In genomic region chr12:101904906-101905305, GRCm38 (mm10) we compare ENCODE assay signal across 22 mouse cellular contexts. TPM values are rescaled to one million over a fixed set of nuclear protein-coding genes. Genes with fewer than 3 reads are reported as not detected.
DNase-seq lines count a peak whose midpoint lies in the region; ATAC-seq and TF ChIP-seq lines count a peak whose summit lies in the region.
"Had no signal": no experiment of that assay in that cellular context is flagged by ENCODE, and none has a peak within 500 bp of the region (broad histone marks: within the 10 kb centered on the region; RNA-seq: fewer than 3 reads in every experiment).

No protein-coding gene starts in this region.

- DNase-seq in CH12.LX (ENCODE audit: extremely low read depth): no peak
- no peak for DNase-seq in hindbrain, postnatal 0 days (ENCODE audit: low spot score)
- no peak for DNase-seq in thymus, adult 18-20 months
- no peak for DNase-seq in left cerebral cortex, adult 18-20 months (ENCODE audit: low spot score in 2 of 2)
- DNase-seq: adrenal gland, postnatal 10 days; cerebellum, adult 11 months; cerebellum, adult 2 months; cerebellum, adult 9-11 months; cerebellum, postnatal 25 days; gastrocnemius, postnatal 14 days; heart, adult 18-20 months; heart, postnatal 10 days; heart, postnatal 36 days had no signal

- ATAC-seq in granulocyte monocyte progenitor cell, adult 5-6 weeks (replicated peaks; ENCODE audit: poor library complexity, severe bottlenecking): peak; percentile 55
- peak; percentile 37 for ATAC-seq in megakaryocyte, adult 5-6 weeks (ENCODE audit: poor library complexity, severe bottlenecking)
- no peak for ATAC-seq in hindbrain, postnatal 0 days
- ATAC-seq: forebrain, embryonic 13.5 days; forebrain, embryonic 16.5 days; Patski had no signal

- TF ChIP-seq RAD21 in CH12.LX (IDR thresholded peaks at IDR 0.05; ENCODE audit: low read depth, low read length): no peak

- TF ChIP-seq CTCF in CH12.LX (conservative IDR thresholded peaks at IDR 0.05 in 1 of 2, IDR thresholded peaks at IDR 0.05 in 1 of 2; ENCODE audit: low read depth in 2 of 2, low read length in 2 of 2): no peak
- no peak for TF ChIP-seq CTCF in hindbrain, postnatal 0 days (IDR thresholded peaks at IDR 0.05; ENCODE audit: low read depth)

- in situ Hi-C loops in CH12.LX (cut with MboI; ENCODE audit: low pct_ligation_motif_present, low pct_unique_long_range_greater_than_20kb, low sequenced_read_pairs): no loop called here

- no peak for TF ChIP-seq POLR2A in CH12.LX (IDR thresholded peaks at IDR 0.05; ENCODE audit: low read depth, low read length)

- H3K36me3 ChIP-seq in CH12.LX (replicated peaks in 1 of 2; ENCODE audit: control insufficient read depth in 1 of 2, insufficient read depth in 1 of 2, low read length in 1 of 2): peaks cover 15 to 47% of the 10 kb centered on the region in 2 experiments
- H3K36me3 ChIP-seq in hindbrain, postnatal 0 days (ENCODE audit: insufficient read depth, low read length): peaks cover 9% of the 10 kb centered on the region

- no peak overlapping the region for H3K4me3 ChIP-seq in CH12.LX (replicated peaks in 1 of 3; ENCODE audit: low read depth in 2 of 3, low read length in 2 of 3, poor library complexity in 1 of 3)
- H3K4me3 ChIP-seq in hindbrain, postnatal 0 days (ENCODE audit: low read length): no peak overlapping the region
- H3K4me3 ChIP-seq: forebrain, embryonic 10.5 days; forebrain, embryonic 13.5 days; heart, embryonic 12.5 days; heart, embryonic 15.5 days had no signal

- no peaks in the 10 kb centered on the region for H3K27me3 ChIP-seq in CH12.LX (replicated peaks)
- H3K27me3 ChIP-seq in hindbrain, postnatal 0 days (ENCODE audit: insufficient read depth, low read length): no peaks in the 10 kb centered on the region
- H3K27me3 ChIP-seq: forebrain, embryonic 13.5 days; heart, embryonic 12.5 days; heart, embryonic 15.5 days; Patski had no signal

- H3K9me3 ChIP-seq in CH12.LX (replicated peaks; ENCODE audit: low read length): peaks cover 6% of the 10 kb centered on the region
- no peaks in the 10 kb centered on the region for H3K9me3 ChIP-seq in hindbrain, postnatal 0 days (ENCODE audit: low read length)
- H3K9me3 ChIP-seq: forebrain, embryonic 10.5 days; forebrain, embryonic 13.5 days; heart, embryonic 12.5 days; heart, embryonic 15.5 days had no signal

- H3K9ac ChIP-seq in CH12.LX (ENCODE audit: insufficient read depth, low read depth): peak overlapping the region; percentile 10
- no peak overlapping the region for H3K9ac ChIP-seq in hindbrain, postnatal 0 days (replicated peaks; ENCODE audit: low read length)
- H3K9ac ChIP-seq: forebrain, embryonic 13.5 days; heart, embryonic 12.5 days; heart, embryonic 15.5 days; hindbrain, embryonic 14.5 days had no signal

- H3K4me1 ChIP-seq in CH12.LX (ENCODE audit: control insufficient read depth in 1 of 2, insufficient read depth in 2 of 2): peaks cover 0 to 15% of the 10 kb centered on the region in 2 experiments; a peak in 1 of 4 replicates
- no peaks in the 10 kb centered on the region for H3K4me1 ChIP-seq in hindbrain, postnatal 0 days (ENCODE audit: insufficient read depth, low read length)
- H3K4me1 ChIP-seq: forebrain, embryonic 10.5 days; forebrain, embryonic 13.5 days; heart, embryonic 12.5 days; heart, embryonic 15.5 days had no signal

- WGBS in hindbrain, postnatal 0 days: 92% methylated on average over 4 of the region's 4 CpGs

- H3K27ac ChIP-seq in CH12.LX (ENCODE audit: insufficient read depth, low read depth): no peak overlapping the region
- H3K27ac ChIP-seq in hindbrain, postnatal 0 days: no peak overlapping the region
- H3K27ac ChIP-seq: forebrain, embryonic 10.5 days; forebrain, embryonic 13.5 days; heart, embryonic 15.5 days; hindbrain, embryonic 14.5 days had no signal

- TF ChIP-seq EP300 in CH12.LX (IDR thresholded peaks at IDR 0.05; ENCODE audit: low read length): no peak

- H3K79me2 ChIP-seq in CH12.LX (replicated peaks; ENCODE audit: control insufficient read depth, extremely low read depth, insufficient read depth, poor library complexity, severe bottlenecking): peaks cover 17% of the 10 kb centered on the region

- dilution Hi-C loops in CH12.LX (cut with MboI; ENCODE audit: extremely low pct_ligation_motif_present, extremely low pct_unique_long_range_greater_than_20kb, low sequenced_read_pairs): no loop called here

- peak overlapping the region; percentile 78; the same call in 1 of the 2 replicates for H3K4me2 ChIP-seq in CH12.LX (ENCODE audit: insufficient read depth, low read depth, poor library complexity, severe bottlenecking)
- H3K4me2 ChIP-seq in hindbrain, postnatal 0 days (ENCODE audit: low read depth, low read length): no peak overlapping the region
- H3K4me2 ChIP-seq: forebrain, embryonic 13.5 days; heart, embryonic 12.5 days; heart, embryonic 15.5 days; hindbrain, embryonic 14.5 days had no signal

TF ChIP-seq in CH12.LX, 34 proteins besides CTCF, POLR2A, EP300 and RAD21:
- no peak for TF ChIP-seq TCF12 (IDR thresholded peaks at IDR 0.05; ENCODE audit: low read depth, low read length)
- TF ChIP-seq IRF4 (IDR thresholded peaks at IDR 0.05; ENCODE audit: low read depth, low read length): no peak

RNA-seq across cellular contexts. Expression of gene Trip11, which starts 8.2 kb away (rescaled TPM):
- total RNA-seq in CH12.LX (2012; rRNA removed): 12.8 and 13.3 TPM in 2 replicates
- 5.1 and 5.5 TPM in 2 replicates for total RNA-seq in CH12.LX (2014; rRNA removed)
- polyA plus RNA-seq in CH12.LX (2012; ENCODE audit: insufficient read length, low read depth): 8.0 and 10.4 TPM in 2 replicates
- 21.3 and 24.3 TPM in 2 replicates for total RNA-seq in granulocyte monocyte progenitor cell, adult 5-6 weeks (2014; fragmentation: Nextera tagmentation)
- 38.2 and 47.5 TPM in 2 replicates for total RNA-seq in granulocyte monocyte progenitor cell, adult 5-6 weeks (2017)
- total RNA-seq in megakaryocyte, adult 5-6 weeks (2015): 27.7 and 29.6 TPM in 2 replicates
- total RNA-seq in megakaryocyte, adult 5-6 weeks (2017): 33.8 and 39.6 TPM in 2 replicates
- 11.1 and 16.7 TPM in 2 replicates for total RNA-seq in hindbrain, postnatal 0 days (2014; rRNA removed)
- polyA plus RNA-seq in hindbrain, postnatal 0 days (2015; fragmentation: Nextera tagmentation; extraction: Ambion mirVana): 30.9 and 31.8 TPM in 2 replicates
- 10 to 100 TPM; 28.1 to 30.1 TPM for total RNA-seq in left cerebral cortex, adult 18-20 months (2021)

RNA-seq across cellular contexts. Expression of gene Atxn3, which starts 53.1 kb away (rescaled TPM):
- 10.8 and 11.2 TPM in 2 replicates for total RNA-seq in CH12.LX (2012; rRNA removed)
- total RNA-seq in CH12.LX (2014; rRNA removed): 24.4 and 25.8 TPM in 2 replicates
- 19.9 and 21.8 TPM in 2 replicates for polyA plus RNA-seq in CH12.LX (2012; ENCODE audit: insufficient read length, low read depth)
- total RNA-seq in granulocyte monocyte progenitor cell, adult 5-6 weeks (2014; fragmentation: Nextera tagmentation): 28.8 and 31.3 TPM in 2 replicates
- 56.4 and 74.5 TPM in 2 replicates for total RNA-seq in granulocyte monocyte progenitor cell, adult 5-6 weeks (2017)
- 24.4 and 26.8 TPM in 2 replicates for total RNA-seq in megakaryocyte, adult 5-6 weeks (2015)
- total RNA-seq in megakaryocyte, adult 5-6 weeks (2017): 51.3 and 53.4 TPM in 2 replicates
- 8.3 and 24.2 TPM in 2 replicates for total RNA-seq in hindbrain, postnatal 0 days (2014; rRNA removed)
- 7.6 and 8.9 TPM in 2 replicates for polyA plus RNA-seq in hindbrain, postnatal 0 days (2015; fragmentation: Nextera tagmentation; extraction: Ambion mirVana)
- 10 to 100 TPM; 20.7 to 21.3 TPM for total RNA-seq in left cerebral cortex, adult 18-20 months (2021)
